In the genomic region with DNA sequence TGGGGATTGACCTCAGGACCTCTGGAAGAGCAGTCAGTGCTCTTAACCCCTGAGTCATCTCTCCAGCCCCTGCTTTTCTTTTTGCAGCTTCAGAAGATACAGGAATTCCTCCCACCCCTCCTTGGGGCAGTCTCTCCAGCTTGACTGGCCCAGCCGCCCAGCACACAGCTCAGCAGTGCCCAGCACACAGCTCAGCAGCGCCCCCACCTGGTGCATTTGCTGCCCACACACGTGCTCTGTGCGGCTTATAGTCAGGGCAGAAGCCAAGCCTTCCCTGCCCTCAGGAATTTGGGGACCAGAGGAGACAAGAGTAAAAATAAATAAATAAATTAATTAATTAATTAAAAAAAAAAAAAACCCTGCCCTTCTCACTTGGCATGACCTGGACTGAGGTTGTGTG, we compare ENCODE assay signal across 9 mouse cellular contexts. TPM values are rescaled to one million over a fixed set of nuclear protein-coding genes. Genes with fewer than 3 reads are reported as not detected.
A peak's percentile ranks its signal among the peaks of the same experiment; 100 is the strongest.
DNase-seq lines count a peak whose midpoint lies in the region; ATAC-seq and TF ChIP-seq lines count a peak whose summit lies in the region.
"Had no signal": no experiment of that assay in that cellular context is flagged by ENCODE, and none has a peak within 500 bp of the region (broad histone marks: within the 10 kb centered on the region; RNA-seq: fewer than 3 reads in every experiment).

No protein-coding gene starts in this region.

- H3K36me3 ChIP-seq in forebrain, postnatal 0 days (ENCODE audit: insufficient read depth), result peaks cover 31% of the 10 kb centered on the region
- peaks cover 9% of the 10 kb centered on the region for H3K36me3 ChIP-seq in lung, embryonic 16.5 days (ENCODE audit: control insufficient read depth, insufficient read depth, low read length)

- H3K9me3 ChIP-seq in forebrain, postnatal 0 days (ENCODE audit: low read length), result no peaks in the 10 kb centered on the region
- no peaks in the 10 kb centered on the region for H3K9me3 ChIP-seq in lung, embryonic 16.5 days (ENCODE audit: control insufficient read depth, low read length)
- H3K9me3 ChIP-seq: heart, embryonic 13.5 days had no signal

- no peaks in the 10 kb centered on the region for H3K4me1 ChIP-seq in forebrain, postnatal 0 days (ENCODE audit: insufficient read depth)
- H3K4me1 ChIP-seq in lung, embryonic 16.5 days (replicated peaks; ENCODE audit: control insufficient read depth, insufficient read depth, low read length), result no peaks in the 10 kb centered on the region
- H3K4me1 ChIP-seq: heart, embryonic 13.5 days had no signal

- peak; percentile 68 for DNase-seq in MN1 (ENCODE audit: low spot score)
- peak; percentile 67 for DNase-seq in cerebellum, adult 11-12 months
- DNase-seq in forebrain, postnatal 0 days, result peak; percentile 69
- peak; percentile 44 to 76 for DNase-seq in layer of hippocampus, adult 2 months (ENCODE audit: low spot score in 2 of 2)
- DNase-seq in ovary, postnatal 36 days (ENCODE audit: low spot score), result peak; percentile 77
- DNase-seq in thymus, postnatal 14 days, result peak; percentile 79

- H3K27ac ChIP-seq in forebrain, postnatal 0 days (ENCODE audit: low read depth, low read length), result no peak overlapping the region
- 0 out of 2 replicates have a peak overlapping the region, but pooled peaks have one; percentile 14 for H3K27ac ChIP-seq in layer of hippocampus, adult 2 months
- H3K27ac ChIP-seq in lung, embryonic 16.5 days (ENCODE audit: low read length), result no peak overlapping the region
- H3K27ac ChIP-seq: heart, embryonic 13.5 days had no signal

- TF ChIP-seq CTCF in forebrain, postnatal 0 days (IDR thresholded peaks at IDR 0.05; ENCODE audit: low read depth), result peak; percentile 74
- peak; percentile 86 for TF ChIP-seq CTCF in layer of hippocampus, adult 2 months (conservative IDR thresholded peaks at IDR 0.05)

- no peak overlapping the region for H3K4me3 ChIP-seq in forebrain, postnatal 0 days (ENCODE audit: low read depth, low read length)
- no peak overlapping the region for H3K4me3 ChIP-seq in layer of hippocampus, adult 2 months
- H3K4me3 ChIP-seq in lung, embryonic 16.5 days (ENCODE audit: low read length), result no peak overlapping the region
- H3K4me3 ChIP-seq: heart, embryonic 13.5 days had no signal

- H3K27me3 ChIP-seq in forebrain, postnatal 0 days (ENCODE audit: insufficient read depth, low read length), result no peaks in the 10 kb centered on the region
- no peaks in the 10 kb centered on the region for H3K27me3 ChIP-seq in lung, embryonic 16.5 days (ENCODE audit: control insufficient read depth, insufficient read depth, low read depth, low read length)
- H3K27me3 ChIP-seq: heart, embryonic 13.5 days had no signal

- 26% methylated on average over 4 of the region's 4 CpGs for WGBS in forebrain, postnatal 0 days
- WGBS in lung, embryonic 16.5 days, result 24% methylated on average over 4 of the region's 4 CpGs

- no peak overlapping the region for H3K4me2 ChIP-seq in forebrain, postnatal 0 days (ENCODE audit: low read depth)
- H3K4me2 ChIP-seq in lung, embryonic 16.5 days (ENCODE audit: low read depth, low read length), result no peak overlapping the region
- H3K4me2 ChIP-seq: heart, embryonic 13.5 days had no signal

- ATAC-seq in forebrain, postnatal 0 days, result peak; percentile 91
- ATAC-seq in hematopoietic stem cell, adult 5-6 weeks (replicated peaks in 1 of 2; ENCODE audit: insufficient read depth in 1 of 2, low FRiP score in 2 of 2, low TSS enrichment in 1 of 2, low read depth in 1 of 2, poor library complexity in 2 of 2, severe bottlenecking in 2 of 2), result peak; percentile 75 to 86; a peak in 3 of 4 replicates
- ATAC-seq in lung, embryonic 16.5 days (ENCODE audit: low read depth), result peak; percentile 70

- no peak overlapping the region for H3K9ac ChIP-seq in forebrain, postnatal 0 days
- no peak overlapping the region for H3K9ac ChIP-seq in lung, embryonic 16.5 days (ENCODE audit: low read length)
- H3K9ac ChIP-seq: heart, embryonic 13.5 days had no signal

RNA-seq across cellular contexts. Expression of gene Xylb, which starts 5.1 kb away (rescaled TPM):
- total RNA-seq in forebrain, postnatal 0 days (2014; rRNA removed), result 5.0 and 9.0 TPM in 2 replicates
- polyA plus RNA-seq in forebrain, postnatal 0 days (2015; fragmentation: Nextera tagmentation; extraction: Ambion mirVana), result 2.6 and 3.7 TPM in 2 replicates
- total RNA-seq in hematopoietic stem cell, adult 5-6 weeks (2017), result 1.8 and 2.3 TPM in 2 replicates
- total RNA-seq in layer of hippocampus, adult 2 months (2021), result 1 to 10 TPM; 4.9 to 5.1 TPM
- polyA plus RNA-seq in lung, embryonic 16.5 days (2015; fragmentation: Nextera tagmentation; extraction: Ambion mirVana), result 5.1 and 5.2 TPM in 2 replicates

RNA-seq across cellular contexts. Expression of gene Myd88, which starts 10.8 kb away (rescaled TPM):
- 4.0 and 5.8 TPM in 2 replicates for total RNA-seq in forebrain, postnatal 0 days (2014; rRNA removed)
- 5.2 and 5.3 TPM in 2 replicates for polyA plus RNA-seq in forebrain, postnatal 0 days (2015; fragmentation: Nextera tagmentation; extraction: Ambion mirVana)
- 26.9 and 29.1 TPM in 2 replicates for total RNA-seq in hematopoietic stem cell, adult 5-6 weeks (2017)
- total RNA-seq in layer of hippocampus, adult 2 months (2021), result 1 to 10 TPM; 5.4 to 5.7 TPM
- polyA plus RNA-seq in lung, embryonic 16.5 days (2015; fragmentation: Nextera tagmentation; extraction: Ambion mirVana), result 36.5 and 36.9 TPM in 2 replicates

RNA-seq across cellular contexts. Expression of gene Acaa1a, which starts 12.6 kb away (rescaled TPM):
- total RNA-seq in forebrain, postnatal 0 days (2014; rRNA removed), result 121 and 130 TPM in 2 replicates
- polyA plus RNA-seq in forebrain, postnatal 0 days (2015; fragmentation: Nextera tagmentation; extraction: Ambion mirVana), result 81.8 and 86.6 TPM in 2 replicates
- total RNA-seq in hematopoietic stem cell, adult 5-6 weeks (2017), result 16.2 and 25.8 TPM in 2 replicates
- total RNA-seq in layer of hippocampus, adult 2 months (2021), result 10 to 100 TPM; 77.9 to 83.1 TPM
- polyA plus RNA-seq in lung, embryonic 16.5 days (2015; fragmentation: Nextera tagmentation; extraction: Ambion mirVana), result 111 and 123 TPM in 2 replicates

RNA-seq across cellular contexts. Expression of gene Slc22a14, which starts 13.3 kb away (rescaled TPM):
- 0.08 TPM in 1 of 2 replicates, not detected in the other for total RNA-seq in forebrain, postnatal 0 days (2014; rRNA removed)
- polyA plus RNA-seq in forebrain, postnatal 0 days (2015; fragmentation: Nextera tagmentation; extraction: Ambion mirVana), result not detected in 2 replicates
- not detected in 2 replicates for total RNA-seq in hematopoietic stem cell, adult 5-6 weeks (2017)
- total RNA-seq in layer of hippocampus, adult 2 months (2021), result not detected
- 0.06 and 0.13 TPM in 2 replicates for polyA plus RNA-seq in lung, embryonic 16.5 days (2015; fragmentation: Nextera tagmentation; extraction: Ambion mirVana)
- polyA plus RNA-seq: heart, embryonic 13.5 days had no signal

RNA-seq across cellular contexts. Expression of gene Oxsr1, which starts 29.8 kb away (rescaled TPM):
- total RNA-seq in forebrain, postnatal 0 days (2014; rRNA removed), result 48.8 and 57.5 TPM in 2 replicates
- polyA plus RNA-seq in forebrain, postnatal 0 days (2015; fragmentation: Nextera tagmentation; extraction: Ambion mirVana), result 7.2 and 8.8 TPM in 2 replicates
- 36.1 and 48.2 TPM in 2 replicates for total RNA-seq in hematopoietic stem cell, adult 5-6 weeks (2017)
- total RNA-seq in layer of hippocampus, adult 2 months (2021), result 10 to 100 TPM; 30.2 to 31.2 TPM
- 9.3 and 9.8 TPM in 2 replicates for polyA plus RNA-seq in lung, embryonic 16.5 days (2015; fragmentation: Nextera tagmentation; extraction: Ambion mirVana)
